10 mouse cellular contexts compared by ENCODE assay signal in the genomic region with DNA sequence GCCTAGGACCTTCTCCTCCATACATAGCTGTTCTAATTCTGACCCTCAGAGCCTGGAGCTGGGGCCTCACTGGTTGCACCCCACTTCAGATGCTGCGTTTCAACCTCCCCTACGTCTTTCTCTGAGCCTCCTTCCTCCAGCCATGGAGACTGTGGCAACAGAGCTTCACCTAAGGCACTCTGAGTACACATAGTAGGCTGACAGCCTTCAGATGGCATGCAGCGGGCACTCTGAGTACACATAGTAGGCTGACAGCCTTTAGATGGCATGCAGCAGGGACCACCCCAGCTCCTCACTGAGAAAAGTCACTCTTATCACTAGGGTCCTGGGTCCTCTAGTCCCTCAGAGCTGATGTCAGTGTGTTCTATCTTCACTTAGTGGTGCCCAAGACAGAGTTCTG.
DNase-seq lines count a peak whose midpoint lies in the region; ATAC-seq and TF ChIP-seq lines count a peak whose summit lies in the region.
"Had no signal": no experiment of that assay in that cellular context is flagged by ENCODE, and none has a peak within 500 bp of the region (broad histone marks: within the 10 kb centered on the region; RNA-seq: fewer than 3 reads in every experiment).

No protein-coding gene starts in this region.

- H3K4me1 ChIP-seq in liver, postnatal 0 days (ENCODE audit: insufficient read depth) = no peaks in the 10 kb centered on the region
- H3K4me1 ChIP-seq in forebrain, embryonic 15.5 days = peaks cover 14% of the 10 kb centered on the region
- peaks cover 14% of the 10 kb centered on the region for H3K4me1 ChIP-seq in hindbrain, embryonic 16.5 days (ENCODE audit: control insufficient read depth, insufficient read depth, low read depth, low read length)
- H3K4me1 ChIP-seq in neural tube, embryonic 12.5 days = peaks cover 19% of the 10 kb centered on the region

- H3K9ac ChIP-seq in liver, postnatal 0 days (replicated peaks) = no peak overlapping the region
- no peak overlapping the region for H3K9ac ChIP-seq in forebrain, embryonic 15.5 days (replicated peaks)
- no peak overlapping the region for H3K9ac ChIP-seq in hindbrain, embryonic 16.5 days (ENCODE audit: low read depth, low read length)
- H3K9ac ChIP-seq in neural tube, embryonic 12.5 days = 0 out of 2 replicates have a peak overlapping the region, but pooled peaks have one; percentile 9
- H3K9ac ChIP-seq: limb, embryonic 15.5 days had no signal

- WGBS in liver, postnatal 0 days (ENCODE audit: insufficient replicate concordance) = 79% methylated on average over 3 of the region's 3 CpGs
- whole genome bisulfite sequencing in forebrain, embryonic 15.5 days = 87% methylated on average over 3 of the region's 3 CpGs
- WGBS in hindbrain, embryonic 16.5 days = 88% methylated on average over 3 of the region's 3 CpGs
- 82% methylated on average over 3 of the region's 3 CpGs for whole genome bisulfite sequencing in neural tube, embryonic 12.5 days

- H3K9me3 ChIP-seq in liver, postnatal 0 days (ENCODE audit: low read length) = no peaks in the 10 kb centered on the region
- H3K9me3 ChIP-seq in forebrain, embryonic 15.5 days = no peaks in the 10 kb centered on the region
- H3K9me3 ChIP-seq in hindbrain, embryonic 16.5 days (ENCODE audit: control insufficient read depth, low read length) = peaks cover 5% of the 10 kb centered on the region; the same call in 1 of the 2 replicates
- no peaks in the 10 kb centered on the region for H3K9me3 ChIP-seq in neural tube, embryonic 12.5 days
- H3K9me3 ChIP-seq: limb, embryonic 15.5 days had no signal

- no peak overlapping the region for H3K27ac ChIP-seq in liver, postnatal 0 days (ENCODE audit: low read depth)
- peak overlapping the region; percentile 16 for H3K27ac ChIP-seq in forebrain, embryonic 15.5 days (replicated peaks)
- peak overlapping the region; percentile 51 for H3K27ac ChIP-seq in hindbrain, embryonic 16.5 days (ENCODE audit: low read depth, low read length)
- H3K27ac ChIP-seq in neural tube, embryonic 12.5 days = peak overlapping the region; percentile 70
- H3K27ac ChIP-seq: limb, embryonic 15.5 days had no signal

- intact Hi-C loops in left cerebral cortex, postnatal 25 days (cut with DNase I) = loop anchor here (5.0 kb wide), 3 partner anchors 227 to 543 kb away; no protein-coding TSS in a partner anchor

- H3K4me3 ChIP-seq in liver, postnatal 0 days (ENCODE audit: low read depth, low read length) = no peak overlapping the region
- no peak overlapping the region for H3K4me3 ChIP-seq in forebrain, embryonic 15.5 days
- H3K4me3 ChIP-seq in hindbrain, embryonic 16.5 days (ENCODE audit: low read length) = no peak overlapping the region
- no peak overlapping the region for H3K4me3 ChIP-seq in neural tube, embryonic 12.5 days
- H3K4me3 ChIP-seq: limb, embryonic 15.5 days had no signal

- TF ChIP-seq EP300 in liver, postnatal 0 days (IDR thresholded peaks at IDR 0.05; ENCODE audit: low read depth) = no peak

- no peaks in the 10 kb centered on the region for H3K36me3 ChIP-seq in liver, postnatal 0 days (replicated peaks; ENCODE audit: insufficient read depth, low read length)
- H3K36me3 ChIP-seq in forebrain, embryonic 15.5 days = no peaks in the 10 kb centered on the region
- H3K36me3 ChIP-seq in hindbrain, embryonic 16.5 days (ENCODE audit: control insufficient read depth, insufficient read depth, low read length) = no peaks in the 10 kb centered on the region
- no peaks in the 10 kb centered on the region for H3K36me3 ChIP-seq in neural tube, embryonic 12.5 days
- H3K36me3 ChIP-seq: limb, embryonic 15.5 days had no signal

- DNase-seq in liver, postnatal 0 days = peak; percentile 10
- DNase-seq in liver = no peak
- no peak for DNase-seq in cerebellum, adult 11 months
- no peak for DNase-seq in retina, postnatal 1 day
- no peak for DNase-seq in left cerebral cortex, postnatal 25 days (ENCODE audit: low spot score in 2 of 2)

- no peak overlapping the region for H3K4me2 ChIP-seq in liver, postnatal 0 days (ENCODE audit: low read depth, low read length)
- no peak overlapping the region for H3K4me2 ChIP-seq in forebrain, embryonic 15.5 days (replicated peaks)
- H3K4me2 ChIP-seq in hindbrain, embryonic 16.5 days (ENCODE audit: low read length) = no peak overlapping the region
- no peak overlapping the region for H3K4me2 ChIP-seq in neural tube, embryonic 12.5 days (replicated peaks)
- H3K4me2 ChIP-seq: limb, embryonic 15.5 days had no signal

- H3K27me3 ChIP-seq in liver, postnatal 0 days (ENCODE audit: insufficient read depth, low read length) = no peaks in the 10 kb centered on the region
- no peaks in the 10 kb centered on the region for H3K27me3 ChIP-seq in forebrain, embryonic 15.5 days
- H3K27me3 ChIP-seq in hindbrain, embryonic 16.5 days (replicated peaks; ENCODE audit: control insufficient read depth, insufficient read depth, low read length) = no peaks in the 10 kb centered on the region
- no peaks in the 10 kb centered on the region for H3K27me3 ChIP-seq in neural tube, embryonic 12.5 days (replicated peaks)
- H3K27me3 ChIP-seq: Patski had no signal

- TF ChIP-seq CTCF in liver, postnatal 0 days (IDR thresholded peaks at IDR 0.05; ENCODE audit: low read depth) = no peak

- ATAC-seq in liver, postnatal 0 days = no peak
- ATAC-seq in forebrain, embryonic 15.5 days (replicated peaks) = no peak
- ATAC-seq in hindbrain, embryonic 16.5 days = no peak; the same call in 1 of the 2 replicates
- ATAC-seq in neural tube, embryonic 12.5 days (ENCODE audit: low FRiP score, low read depth) = 0 out of 2 replicates have a peak, but pooled peaks have one; percentile 5
